Mouse (Mus musculus) kidney, postnatal 0 days (tissue): ENCODE data around the gene Tmem222. TPM values are rescaled to one million over a fixed set of nuclear protein-coding genes. Genes with fewer than 3 reads are reported as not detected.
A peak's percentile ranks its signal among the peaks of the same experiment; 100 is the strongest.

Source experiments
- ATAC-seq: fragments of 200-750 bp; cut with Nextera tagmentation; replicated peaks from 2 replicates; pipeline ENCODE4 v1.8.0; 2017; ENCODE audit warnings: low read depth, moderate number of reproducible peaks, moderate TSS enrichment, moderate library complexity; ENCODE audit not compliant: low FRiP score
- DNase-seq: peaks from one replicate; pipeline ENCODE4 v3.0.0-alpha.2; 2016; ENCODE audit warnings: low spot score
- H3K27ac ChIP-seq: fragments of 300-500 bp; sonication (generic); 2 replicates; pipeline ENCODE4 v1.5.1; 2014; ENCODE audit warnings: mild to moderate bottlenecking
- H3K27me3 ChIP-seq: fragments of 300-500 bp; sonication (generic); 2 replicates; pipeline ENCODE4 v1.6.1; 2014; ENCODE audit warnings: low read length, mixed read lengths; ENCODE audit not compliant: insufficient read depth
- H3K36me3 ChIP-seq: fragments of 300-500 bp; sonication (generic); 2 replicates; pipeline ENCODE4 v1.6.1; 2014; ENCODE audit warnings: low read length, mixed read lengths; ENCODE audit not compliant: insufficient read depth
- H3K4me1 ChIP-seq: fragments of 300-500 bp; sonication (generic); replicated peaks from 2 replicates; pipeline ENCODE4 v1.6.1; 2014; ENCODE audit warnings: antibody characterized with exemption, low read length, mixed read lengths; ENCODE audit not compliant: insufficient read depth
- H3K4me2 ChIP-seq: fragments of 300-500 bp; sonication (generic); 2 replicates; pipeline ENCODE4 v1.6.1; 2014; ENCODE audit warnings: mild to moderate bottlenecking, low read length, moderate library complexity, mixed read lengths
- H3K4me3 ChIP-seq: fragments of 300-500 bp; sonication (generic); replicated peaks from 2 replicates; pipeline ENCODE4 v1.5.1; 2014; ENCODE audit warnings: low read depth, low read length
- H3K9ac ChIP-seq: fragments of 300-500 bp; sonication (generic); 2 replicates; pipeline ENCODE4 v1.6.1; 2014; ENCODE audit warnings: low read depth, low read length
- H3K9me3 ChIP-seq: fragments of 300-500 bp; sonication (generic); replicated peaks from 2 replicates; pipeline ENCODE4 v1.6.1; 2016; ENCODE audit warnings: low read length, inconsistent platforms, mixed read lengths
- CTCF ChIP-seq: IDR thresholded peaks from 2 replicates; pipeline ENCODE4 v1.5.1; 2016; ENCODE audit warnings: antibody characterized with exemption, low read depth, mild to moderate bottlenecking, moderate library complexity
- WGBS: fragments of 180-500 bp; shearing (Covaris S2); extraction: QIAGEN DNeasy Blood & Tissue Kit; methylation state at CpG from one replicate; pipeline ENCODE4 v1.1.7; 2014; 5-methylcytosine and 5-hydroxymethylcytosine counted together
- polyA plus RNA-seq: library from polyadenylated mRNA; unstranded; fragments of >200 nt; fragmentation: Nextera tagmentation; extraction: Ambion mirVana; gene quantifications from 2 replicates; pipeline ENCODE4 v1.2.1, GENCODE M21; 2015

Gene Tmem222
- polyA plus RNA-seq, 1 experiment from 2014 or later, result 74.5 TPM

DNA sequence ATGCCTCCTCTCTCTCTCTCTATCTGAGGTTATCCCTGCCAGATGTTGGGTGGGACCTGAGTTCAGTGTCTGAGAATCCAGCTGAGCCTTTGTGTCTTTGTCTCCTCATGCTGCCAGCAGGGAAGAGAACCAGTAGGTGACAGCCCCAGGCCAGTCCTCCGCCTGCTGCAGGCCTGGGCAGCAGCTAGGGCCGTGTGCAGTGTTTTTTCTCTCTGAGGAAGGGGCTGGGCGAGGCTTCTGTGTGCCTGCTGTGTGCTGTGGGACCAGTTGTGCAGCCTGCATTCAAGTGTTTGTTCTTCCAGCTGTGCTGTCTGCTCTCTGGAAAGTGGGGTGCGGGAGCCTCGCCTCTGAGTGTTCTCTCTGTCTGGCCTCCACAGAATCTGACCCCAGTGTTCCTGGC is 53.7 kb downstream of the Tmem222 start:
- DNase-seq (no peak), ATAC-seq (no peak)
- Histone ChIP-seq H3K27ac (no peak overlapping the region), H3K9ac (no peak overlapping the region), H3K36me3 (no peaks in the 10 kb centered on the region), H3K4me3 (no peak overlapping the region), H3K4me2 (no peak overlapping the region), H3K9me3 (no peaks in the 10 kb centered on the region), H3K27me3 (no peaks in the 10 kb centered on the region), H3K4me1 (peaks cover 5% of the 10 kb centered on the region; the same call in 1 of the 2 replicates)
- TF ChIP-seq CTCF, result no peak
- WGBS, result 69% methylated on average over 5 of the region's 5 CpGs

DNA sequence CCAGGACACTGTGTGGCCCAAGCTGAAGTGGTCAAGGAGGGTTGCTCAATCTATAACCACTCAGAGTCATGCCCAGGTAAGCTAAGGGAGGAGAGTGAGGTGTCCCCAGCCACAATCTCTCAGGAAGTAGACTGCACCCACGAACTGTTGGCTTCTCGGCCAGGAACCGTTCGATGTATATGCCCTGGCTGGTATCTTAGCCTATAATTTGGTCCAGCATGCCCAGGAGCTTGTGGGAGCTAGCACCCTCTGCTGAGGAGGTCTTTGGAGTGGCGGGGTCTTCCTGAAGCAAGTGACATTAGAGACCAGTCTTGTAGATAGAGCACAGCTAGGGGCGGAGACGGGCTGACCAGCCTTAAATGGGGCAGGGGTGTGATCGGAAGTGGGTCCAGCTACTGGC is 55.9 kb downstream of the Tmem222 start:
- Histone ChIP-seq H3K27ac (no peak overlapping the region), H3K4me1 (peaks cover 5% of the 10 kb centered on the region; the same call in 1 of the 2 replicates), H3K4me2 (no peak overlapping the region), H3K27me3 (no peaks in the 10 kb centered on the region), H3K9ac (no peak overlapping the region), H3K4me3 (no peak overlapping the region), H3K9me3 (no peaks in the 10 kb centered on the region), H3K36me3 (no peaks in the 10 kb centered on the region)
- no peak for ATAC-seq
- WGBS, result 82% methylated on average over 8 of the region's 8 CpGs
- DNase-seq, result no peak
- no peak for TF ChIP-seq CTCF

DNA sequence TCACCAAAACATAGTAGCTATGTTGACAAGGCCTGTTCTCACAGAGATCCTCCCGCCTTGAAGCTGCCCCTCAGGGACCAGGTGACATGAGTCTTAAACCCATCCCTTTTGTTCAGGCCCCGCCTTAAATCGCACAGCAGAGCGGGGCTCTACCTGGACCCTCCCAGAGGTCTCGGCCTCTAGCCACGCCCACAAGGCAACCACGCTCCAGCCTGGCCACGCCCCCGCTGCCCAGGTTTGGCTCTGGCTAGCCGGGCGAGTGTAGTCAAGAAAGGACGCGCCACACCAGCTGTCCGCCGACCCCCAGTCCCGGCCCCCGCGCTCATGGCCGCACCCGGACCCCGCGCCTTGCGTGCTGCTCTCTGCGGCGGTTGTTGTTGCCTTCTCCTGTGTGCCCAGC is 56.9 kb downstream of the Tmem222 start:
- Histone ChIP-seq H3K9ac (peak overlapping the region; percentile 53), H3K27ac (peak overlapping the region; percentile 27; the same call in 1 of the 2 replicates), H3K4me3 (peak overlapping the region; percentile 30), H3K4me2 (peak overlapping the region; percentile 58), H3K27me3 (no peaks in the 10 kb centered on the region), H3K36me3 (no peaks in the 10 kb centered on the region), H3K4me1 (peaks cover 5% of the 10 kb centered on the region; the same call in 1 of the 2 replicates), H3K9me3 (no peaks in the 10 kb centered on the region)
- peak; percentile 62; the same call in 1 of the 2 replicates for ATAC-seq
- WGBS, result 3% methylated on average over 25 of the region's 25 CpGs
- no peak for DNase-seq
- TF ChIP-seq CTCF, result no peak

DNA sequence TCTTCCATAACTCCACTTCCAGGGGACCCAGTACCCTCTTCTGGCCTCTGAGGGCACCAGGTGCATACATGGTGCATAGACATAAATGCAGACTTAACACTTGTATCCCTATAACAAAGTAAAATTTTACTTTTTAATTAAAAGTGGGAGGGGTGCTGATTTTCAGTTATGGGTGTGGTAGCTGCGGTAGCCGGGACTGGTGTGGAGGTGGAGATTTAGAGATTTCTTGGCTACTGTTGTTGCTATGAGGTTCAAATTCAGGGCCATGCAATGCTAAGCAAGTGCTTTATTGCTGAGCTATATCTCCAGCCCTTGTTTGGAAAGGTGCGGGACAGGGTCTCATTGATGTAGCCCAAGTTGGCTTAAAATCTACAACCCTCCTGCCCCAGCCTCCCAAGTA is 58.8 kb downstream of the Tmem222 start:
- Histone ChIP-seq H3K9ac (no peak overlapping the region), H3K27me3 (no peaks in the 10 kb centered on the region), H3K27ac (no peak overlapping the region), H3K36me3 (no peaks in the 10 kb centered on the region), H3K4me2 (no peak overlapping the region), H3K9me3 (no peaks in the 10 kb centered on the region), H3K4me3 (no peak overlapping the region), H3K4me1 (peaks cover 5% of the 10 kb centered on the region; the same call in 1 of the 2 replicates)
- TF ChIP-seq CTCF, result no peak
- WGBS, result 88% methylated on average over 3 of the region's 3 CpGs
- ATAC-seq (no peak), DNase-seq (no peak)

DNA sequence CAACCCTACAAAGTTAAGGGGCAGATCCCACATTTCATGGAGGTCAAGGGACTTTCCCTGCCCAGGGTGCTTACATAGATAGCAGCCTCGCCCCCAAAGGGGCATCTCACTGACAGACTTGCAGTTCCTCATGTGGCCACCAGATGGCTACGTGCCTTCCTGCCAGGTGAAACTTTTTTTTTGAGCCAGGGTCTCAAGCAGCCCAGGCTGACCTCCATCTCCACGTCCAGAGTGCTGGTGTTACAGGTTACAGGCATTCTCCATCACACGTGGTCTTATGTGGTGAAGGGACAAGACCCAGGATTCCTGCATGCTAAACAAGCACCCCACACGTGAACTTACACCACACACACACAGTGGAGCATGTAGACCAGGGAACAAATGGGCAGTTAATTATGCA is 60.0 kb downstream of the Tmem222 start:
- H3K9ac ChIP-seq, result no peak overlapping the region
- ATAC-seq (no peak), DNase-seq (peak; percentile 78)
- H3K36me3 ChIP-seq, result no peaks in the 10 kb centered on the region
- TF ChIP-seq CTCF, result peak; percentile 87
- no peaks in the 10 kb centered on the region for H3K9me3 ChIP-seq
- no peak overlapping the region for H3K27ac ChIP-seq
- no peak overlapping the region for H3K4me2 ChIP-seq
- WGBS, result 2% methylated on average over 5 of the region's 5 CpGs
- peaks cover 4% of the 10 kb centered on the region for H3K4me1 ChIP-seq
- H3K27me3 ChIP-seq, result no peaks in the 10 kb centered on the region
- no peak overlapping the region for H3K4me3 ChIP-seq

Other genes starting within 250 kb of the Tmem222 start
- 98.8 and 113 TPM in 2 replicates for gene Wasf2, start 147.3 kb downstream of the Tmem222 start, polyA plus RNA-seq
- gene Cd164l2, start 65.7 kb downstream of the Tmem222 start, polyA plus RNA-seq, result 19.1 and 19.6 TPM in 2 replicates
- 0.11 and 0.54 TPM in 2 replicates for gene Gpr3, start 65.3 kb downstream of the Tmem222 start, polyA plus RNA-seq
- 3.4 and 4.2 TPM in 2 replicates for gene Map3k6, start 37.0 kb downstream of the Tmem222 start, polyA plus RNA-seq
- 2.5 and 2.8 TPM in 2 replicates for gene Sytl1, start 14.7 kb downstream of the Tmem222 start, polyA plus RNA-seq
- 9.9 and 11.2 TPM in 2 replicates for gene Wdtc1, start 75.7 kb upstream of the Tmem222 start, polyA plus RNA-seq
- 5.7 and 7.1 TPM in 2 replicates for gene Slc9a1, start 91.9 kb upstream of the Tmem222 start, polyA plus RNA-seq
- gene Tent5b, start 202.3 kb upstream of the Tmem222 start, polyA plus RNA-seq, result 2.7 and 2.8 TPM in 2 replicates
- gene Trnp1, start 220.8 kb upstream of the Tmem222 start, polyA plus RNA-seq, result 1.4 and 1.5 TPM in 2 replicates
- gene Kdf1, start 241.2 kb upstream of the Tmem222 start, polyA plus RNA-seq, result 38.6 and 38.7 TPM in 2 replicates